Mouse (Mus musculus) ovary, postnatal 36 days (tissue): ENCODE measurements around the gene Trpm2.
"Not testable (repeated sequence)": the region's sequence is repeated elsewhere in the genome, so short reads cannot be mapped to it uniquely, and the experiment has no call there.

Experiments
- DNase-seq: peaks from one replicate; pipeline ENCODE4 v3.0.0; 2022; ENCODE audit warnings: low spot score, mixed read lengths

Gene Trpm2

DNA sequence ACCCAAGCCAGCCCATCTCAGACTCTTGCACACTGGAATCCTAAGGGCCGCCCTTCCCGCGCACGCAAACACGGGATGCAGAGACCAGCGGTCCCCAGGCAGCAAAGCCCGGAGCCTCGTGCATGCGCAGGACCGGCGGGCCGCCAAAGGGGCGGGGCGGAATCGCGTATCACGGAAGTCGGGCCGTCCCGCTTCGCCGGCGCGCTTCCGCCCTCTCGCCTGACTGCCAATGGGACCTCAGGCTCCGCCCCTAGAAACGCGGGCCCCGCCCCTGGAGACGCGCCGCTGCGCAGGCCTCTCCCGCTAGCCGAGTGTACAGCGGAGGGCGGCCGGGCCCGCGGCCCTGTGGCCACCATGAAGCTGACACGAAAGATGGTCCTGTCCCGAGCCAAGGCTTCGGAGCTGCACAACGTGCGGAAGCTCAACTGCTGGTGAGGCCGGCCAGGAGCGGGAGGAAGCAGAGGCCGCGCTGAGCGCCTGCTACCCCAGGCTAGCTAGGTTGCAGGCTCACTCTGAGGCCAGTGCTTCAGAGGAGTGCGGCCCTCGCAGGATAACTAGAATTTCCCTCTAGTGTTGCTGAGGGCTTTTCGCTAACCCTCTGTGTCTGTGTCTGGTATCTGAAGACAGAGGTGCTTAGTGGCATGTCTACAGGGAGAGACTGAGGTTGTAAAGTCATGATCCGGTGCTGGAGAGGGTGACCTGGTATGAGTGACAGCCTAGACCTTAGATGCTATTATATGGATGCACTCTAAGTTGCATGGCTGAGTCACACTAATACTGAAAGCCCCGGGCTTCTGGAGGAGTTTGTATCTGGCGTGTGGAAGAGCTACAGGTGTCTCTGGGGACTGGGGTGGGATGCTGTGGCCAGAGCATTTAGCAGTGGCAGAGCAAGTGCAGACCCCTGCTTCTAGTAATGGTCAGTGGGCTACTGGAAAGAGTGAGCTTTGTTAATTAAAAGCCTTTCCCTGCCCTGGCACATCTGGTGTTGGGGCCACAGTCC, 8.3 kb upstream of the Trpm2 start, which contains the start of gene 1810043G02Rik:
TSS of gene 1810043G02Rik (plus strand) at position 174 of the 1,000 bp plus-strand sequence.
- DNase-seq, result peak; percentile 100

GRCm38 (mm10) chr10:77976458-77977150, 6.2 kb upstream of the Trpm2 start:
- no peak for DNase-seq

- no peak for DNase-seq
Measured at GRCm38 (mm10) chr10:77975653-77976052, 5.3 kb upstream of the Trpm2 start.

DNA sequence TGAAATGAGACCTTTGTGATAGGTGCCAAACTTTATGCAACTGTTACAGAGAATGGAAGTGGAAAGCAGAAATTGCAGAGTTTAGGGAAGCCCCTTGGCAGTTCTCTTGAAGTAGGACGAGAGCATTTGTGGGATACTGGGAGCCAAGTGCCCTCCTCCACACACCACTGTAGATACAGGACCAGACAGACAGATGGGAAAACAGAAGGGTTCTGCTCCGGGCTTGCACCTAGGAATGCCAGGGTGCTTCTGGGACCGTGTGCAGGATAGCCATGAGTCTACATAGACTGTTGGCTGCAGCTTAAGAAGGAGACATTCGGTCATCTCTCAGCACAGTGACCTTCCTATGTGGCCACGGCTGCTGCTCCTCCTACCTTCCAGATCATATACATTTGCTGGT, 4.4 kb upstream of the Trpm2 start:
- no peak for DNase-seq

DNA sequence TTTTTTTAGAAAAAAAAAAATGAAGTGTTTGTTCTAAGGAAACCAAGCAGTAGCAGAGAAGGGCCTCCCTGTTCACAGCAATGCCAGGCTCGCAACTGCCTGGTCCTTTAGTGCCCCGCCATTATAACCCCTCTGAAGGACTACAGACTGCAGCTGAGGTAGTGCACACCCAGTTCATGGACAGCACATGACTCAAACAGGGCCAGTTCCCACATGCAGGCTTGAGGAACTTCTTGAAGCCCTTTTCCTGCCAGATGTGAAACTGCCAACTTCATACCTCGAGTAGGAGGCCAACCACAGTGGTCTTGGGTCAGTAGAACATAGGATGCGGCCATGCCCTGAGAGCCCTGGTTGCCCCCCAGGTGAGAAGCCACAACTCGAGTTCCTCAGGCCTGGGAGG, 4.0 kb upstream of the Trpm2 start:
- no peak for DNase-seq

DNA sequence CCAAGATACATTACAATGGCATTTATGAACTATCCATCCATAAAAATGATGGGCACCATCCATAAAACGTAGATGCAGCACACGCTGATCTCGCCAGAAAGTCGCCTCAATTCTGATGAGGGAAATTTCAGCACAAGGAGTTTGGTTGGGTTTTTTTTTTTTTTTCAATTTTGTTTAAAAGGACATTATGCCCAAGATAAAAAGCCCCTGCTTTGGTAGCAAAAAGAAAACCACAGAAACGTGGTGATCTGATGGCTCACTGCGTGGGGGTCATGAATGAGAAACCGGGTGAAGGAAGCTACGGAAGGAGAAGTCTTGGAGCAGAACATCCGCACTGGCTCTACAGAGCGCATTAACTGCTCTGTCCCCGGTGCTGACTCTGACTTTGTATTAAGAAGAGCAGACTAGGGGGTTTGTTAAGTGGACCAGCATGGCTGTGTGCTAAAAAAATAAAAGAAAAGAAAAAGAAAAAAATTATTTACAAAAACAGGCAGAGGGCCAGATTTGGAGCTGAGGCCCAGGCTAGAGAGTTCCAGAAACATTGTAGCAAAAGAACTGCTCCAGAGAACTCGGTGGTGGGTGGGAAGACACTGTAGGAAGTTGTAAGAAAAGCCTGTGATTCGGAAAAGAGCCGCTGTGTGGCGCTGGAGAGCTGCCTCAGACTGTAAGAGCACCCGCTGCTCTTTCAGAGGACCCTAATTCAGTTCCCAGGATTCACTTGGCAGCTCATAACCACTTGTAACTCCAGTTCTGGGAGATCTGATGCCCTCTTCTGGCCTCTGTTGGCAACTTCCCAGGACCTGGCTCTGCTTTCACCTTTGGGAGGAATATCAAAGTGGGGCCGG, 1.6 kb upstream of the Trpm2 start:
- DNase-seq, result peak; percentile 36

- no peak for DNase-seq
Measured at GRCm38 (mm10) chr10:77971191-77971590, 828 bp upstream of the Trpm2 start.

DNA sequence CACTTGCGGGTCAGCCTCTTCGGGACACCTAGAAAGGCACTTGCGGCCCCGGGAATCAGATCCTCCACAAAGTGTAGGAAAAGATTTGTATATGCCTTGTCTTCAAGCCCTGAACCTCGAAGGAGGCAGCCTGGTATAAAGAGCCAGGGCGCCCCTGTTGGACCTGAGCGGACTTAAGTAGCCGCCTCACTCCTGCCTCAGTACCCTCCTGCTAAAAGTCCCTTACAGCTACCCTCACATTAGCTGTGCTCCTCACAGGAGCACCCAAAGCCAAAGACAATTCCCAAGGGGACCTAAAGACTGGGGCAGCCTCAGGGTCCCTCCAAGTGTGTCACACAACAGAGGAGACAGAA, 414 bp downstream of the Trpm2 start:
- DNase-seq, result no peak

DNA sequence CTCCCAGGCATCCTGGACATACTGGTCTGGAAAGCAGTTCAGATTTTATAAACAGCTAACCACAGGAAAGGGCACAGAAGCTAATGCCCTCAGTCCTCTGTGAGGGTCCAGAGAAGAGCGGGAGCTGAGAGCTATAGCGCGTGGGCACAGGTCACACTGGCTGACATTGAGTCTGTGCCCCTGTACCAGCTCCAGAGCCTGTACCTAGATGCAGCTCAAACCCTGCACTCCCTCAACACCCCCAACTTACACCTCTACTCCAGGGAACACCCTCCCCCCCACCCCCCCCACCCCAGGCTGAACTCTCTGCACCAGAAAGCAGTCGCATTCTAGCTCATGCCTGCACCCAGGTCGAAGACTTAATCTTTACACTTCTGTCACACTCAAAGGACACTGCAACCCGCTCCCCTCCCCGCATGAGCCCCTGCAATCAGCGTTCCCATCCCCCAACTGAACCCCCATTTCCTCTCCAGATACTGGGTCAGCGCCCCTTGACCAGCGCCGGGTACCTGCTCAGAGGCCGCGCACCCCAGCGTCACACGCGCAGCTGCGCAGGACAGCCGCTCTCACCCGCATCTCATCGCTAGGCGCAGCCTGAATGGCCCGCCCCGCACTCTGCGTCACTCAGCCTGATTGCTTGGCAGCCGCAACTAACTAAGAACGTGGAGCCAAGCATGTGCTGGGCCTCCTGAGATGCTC, 940 bp downstream of the Trpm2 start:
- peak; percentile 32 for DNase-seq

- no peak for DNase-seq
Measured at GRCm38 (mm10) chr10:77963971-77964370, 6.4 kb downstream of the Trpm2 start.

- no peak for DNase-seq
Measured at GRCm38 (mm10) chr10:77962725-77963124, 7.6 kb downstream of the Trpm2 start.

DNA sequence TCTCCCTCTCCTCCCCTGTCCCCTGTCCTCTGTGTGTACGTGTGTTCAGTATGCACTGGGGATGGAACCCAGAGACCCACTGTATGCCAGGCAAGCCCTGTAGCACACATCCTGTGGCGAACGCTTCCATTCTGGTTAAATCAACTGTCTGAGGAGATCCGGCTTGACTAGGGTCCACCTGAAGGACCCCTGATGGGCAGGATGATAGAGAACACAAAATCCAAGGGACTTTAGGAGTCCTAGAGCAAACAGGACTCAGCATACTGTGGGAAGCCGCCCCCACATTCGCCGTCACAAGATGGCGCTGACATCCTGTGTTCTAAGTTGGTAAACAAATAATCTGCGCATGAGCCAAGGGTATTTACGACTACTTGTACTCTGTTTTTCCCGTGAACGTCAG, 19.9 kb downstream of the Trpm2 start:
- not testable (repeated sequence) for DNase-seq

DNA sequence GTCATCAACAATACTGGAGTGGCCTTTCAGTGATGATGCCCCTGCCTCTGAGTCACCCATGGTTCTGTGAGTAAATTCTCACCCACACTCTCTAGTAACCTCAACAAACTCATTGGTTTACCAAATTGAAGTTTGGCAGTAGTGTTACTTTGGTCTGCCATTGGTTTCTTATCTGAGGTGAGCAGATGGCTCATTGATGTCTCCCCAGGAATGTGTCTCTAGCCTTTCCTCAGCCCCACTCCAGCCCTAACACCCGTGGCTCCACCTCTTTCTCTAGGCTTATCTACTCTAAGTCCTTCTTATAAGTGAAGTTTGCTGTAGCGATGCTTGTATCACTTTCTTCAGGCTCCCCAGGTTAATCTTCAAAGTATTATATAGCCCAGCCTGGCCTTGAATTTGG, 30.7 kb downstream of the Trpm2 start:
- DNase-seq, result no peak

GRCm38 (mm10) chr10:77927375-77927774, 43.0 kb downstream of the Trpm2 start:
- no peak for DNase-seq

- peak; percentile 50 for DNase-seq
Measured at GRCm38 (mm10) chr10:77926140-77926539, 44.2 kb downstream of the Trpm2 start.

GRCm38 (mm10) chr10:77922681-77923080, 47.7 kb downstream of the Trpm2 start:
- no peak for DNase-seq

GRCm38 (mm10) chr10:77921009-77921408, 49.4 kb downstream of the Trpm2 start:
- DNase-seq, result no peak

DNA sequence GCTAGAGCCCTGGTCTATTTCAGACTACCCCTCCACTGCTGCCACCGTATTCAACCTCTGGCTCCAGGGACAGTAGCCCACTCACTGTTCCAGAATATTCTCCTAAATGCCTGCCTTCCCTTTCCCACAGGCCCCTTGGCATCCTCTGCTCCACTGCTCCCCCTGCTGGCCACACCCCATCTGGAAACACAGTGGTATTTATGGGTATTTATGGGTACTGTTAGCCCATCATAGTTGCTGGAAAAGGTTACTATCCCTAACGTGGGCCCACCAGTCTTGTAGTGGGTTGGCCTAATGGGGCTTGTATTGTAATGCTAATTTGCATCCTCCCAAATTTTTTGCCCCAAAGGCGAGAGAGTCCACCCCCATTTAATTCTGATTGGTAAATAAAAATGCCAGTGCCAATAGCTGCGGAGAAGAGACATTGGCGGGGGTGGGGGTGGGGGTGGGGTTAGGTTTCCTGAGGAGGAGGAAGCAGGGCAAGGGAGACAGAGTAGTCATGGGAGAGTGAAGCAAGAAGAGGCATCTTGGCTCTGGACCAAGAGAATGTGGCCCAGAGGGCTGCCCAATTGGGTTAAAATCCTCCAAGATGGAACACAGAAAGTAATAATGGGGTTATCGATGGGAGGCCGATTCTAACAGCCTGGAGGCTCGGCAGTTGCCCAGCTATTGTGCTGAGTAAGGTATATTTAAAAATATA, 53.6 kb downstream of the Trpm2 start:
- peak; percentile 56 for DNase-seq

DNA sequence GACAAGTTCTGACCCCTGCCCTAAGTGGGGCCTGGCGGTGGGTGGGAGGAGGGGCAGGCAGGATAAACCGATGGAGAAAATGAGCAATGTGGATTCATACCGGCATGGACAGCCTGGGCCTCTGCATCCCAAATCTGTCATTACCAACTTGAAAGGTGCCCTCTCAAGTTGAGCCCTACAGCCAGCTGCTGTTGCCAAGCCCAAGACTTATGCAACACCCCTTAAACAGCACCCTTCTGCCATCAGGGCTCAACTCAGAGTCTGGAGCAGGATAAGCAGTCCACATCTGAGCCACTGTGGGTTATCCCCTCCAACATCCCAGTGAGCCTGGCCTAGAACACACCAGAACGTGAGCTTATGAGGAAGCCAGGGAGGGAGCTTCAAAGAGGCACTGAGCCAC, 57.1 kb downstream of the Trpm2 start:
- DNase-seq, result no peak

GRCm38 (mm10) chr10:77912605-77913004, 57.8 kb downstream of the Trpm2 start:
- DNase-seq, result peak; percentile 29
